Mouse (Mus musculus) kidney, adult 9 months (tissue): ENCODE data around the gene Def6.

Experiments used
- DNase-seq: peaks from one replicate; pipeline ENCODE4 v3.0.0; 2022

The Def6 gene

GRCm38 (mm10) chr17:28277721-28278120 is 70.1 kb downstream of the Def6 start:
- no peak for DNase-seq

GRCm38 (mm10) chr17:28278156-28278555 is 70.6 kb downstream of the Def6 start:
- no peak for DNase-seq
